Mouse (Mus musculus) MEL (cell line): Measurements from ENCODE around the gene Rpl34. TPM values are rescaled to one million over a fixed set of nuclear protein-coding genes. Genes with fewer than 3 reads are reported as not detected.

Source experiments
- DNase-seq: peaks from one replicate; pipeline ENCODE4 v3.0.0; 2011; ENCODE audit warnings: low read depth, low spot score
- H3K27ac ChIP-seq: 2 replicates; pipeline ENCODE4 v1.5.1; 2012; ENCODE audit warnings: low read depth, mild to moderate bottlenecking, control low read depth, low read length, moderate library complexity; ENCODE audit not compliant: control insufficient read depth
- H3K27me3 ChIP-seq, 2 experiments: fragments of 150-350 bp in 1 of 2; sonication (generic) in 1 of 2; 2 replicates each; pipeline ENCODE4 v1.6.1; 2012; ENCODE audit warnings: low read length in 2 of 2, mild to moderate bottlenecking in 2 of 2, improper control_type of control experiment in 1 of 2, moderate library complexity in 1 of 2; ENCODE audit not compliant: insufficient read depth in 2 of 2, control insufficient read depth in 1 of 2
- H3K36me3 ChIP-seq, 2 experiments: 2 replicates each; pipeline ENCODE4 v1.6.1; 2012 to 2014; ENCODE audit warnings: low read length in 2 of 2, improper control_type of control experiment in 1 of 2, inconsistent platforms in 1 of 2, mild to moderate bottlenecking in 1 of 2; ENCODE audit not compliant: insufficient read depth in 2 of 2, control insufficient read depth in 1 of 2
- H3K4me1 ChIP-seq, 2 experiments: fragments of 150-350 bp in 1 of 2; sonication (generic) in 1 of 2; 2 replicates each; pipeline ENCODE4 v1.6.1; 2012; ENCODE audit warnings: low read length in 2 of 2, improper control_type of control experiment in 1 of 2, mild to moderate bottlenecking in 1 of 2; ENCODE audit not compliant: insufficient read depth in 2 of 2, control insufficient read depth in 1 of 2
- H3K4me3 ChIP-seq, 2 experiments: fragments of 150-350 bp in 1 of 2; sonication (generic) in 1 of 2; 2 replicates each; pipeline ENCODE4 v1.5.1; 2012; ENCODE audit warnings: low read depth in 2 of 2, low read length in 2 of 2, mild to moderate bottlenecking in 2 of 2, moderate library complexity in 2 of 2, control low read depth in 1 of 2, improper control_type of control experiment in 1 of 2; ENCODE audit not compliant: control insufficient read depth in 1 of 2, insufficient read depth in 1 of 2
- H3K79me2 ChIP-seq: 2 replicates; pipeline ENCODE4 v1.6.1; 2012; ENCODE audit warnings: mild to moderate bottlenecking, low read length, moderate library complexity; ENCODE audit not compliant: control insufficient read depth, poor library complexity, insufficient read depth
- H3K9ac ChIP-seq: 2 replicates; pipeline ENCODE4 v1.6.1; 2012; ENCODE audit warnings: low read depth, mild to moderate bottlenecking, control low read depth, low read length, moderate library complexity; ENCODE audit not compliant: control insufficient read depth, poor library complexity, severe bottlenecking
- H3K9me3 ChIP-seq: fragments of 150-350 bp; sonication (generic); replicated peaks from 2 replicates; pipeline ENCODE4 v1.6.1; 2012; ENCODE audit warnings: mild to moderate bottlenecking, low read length, improper control_type of control experiment, moderate library complexity; ENCODE audit not compliant: insufficient read depth
- GATA1 ChIP-seq: IDR thresholded peaks from 2 replicates; pipeline ENCODE4 v1.6.1; 2011; ENCODE audit warnings: low read depth, low read length, improper control_type of control experiment
- NRF1 ChIP-seq: IDR thresholded peaks from 2 replicates; pipeline ENCODE4 v1.6.1; 2014; ENCODE audit warnings: low read depth, mild to moderate bottlenecking, inconsistent platforms, low read length, improper control_type of control experiment, moderate library complexity; ENCODE audit not compliant: poor library complexity, insufficient read depth, severe bottlenecking
- POLR2AphosphoS5 ChIP-seq: IDR thresholded peaks from 2 replicates; pipeline ENCODE4 v1.6.1; 2012; ENCODE audit warnings: low read depth, borderline replicate concordance, mild to moderate bottlenecking, inconsistent platforms, low read length, moderate library complexity, mixed read lengths
- SMC3 ChIP-seq: IDR thresholded peaks from 2 replicates; pipeline ENCODE4 v1.6.1; 2011; ENCODE audit warnings: low read depth, low read length, improper control_type of control experiment
- TBP ChIP-seq: IDR thresholded peaks from 2 replicates; pipeline ENCODE4 v1.8.0; 2011; ENCODE audit warnings: low read depth, low read length, improper control_type of control experiment
- ZMIZ1 ChIP-seq: IDR thresholded peaks from 2 replicates; pipeline ENCODE4 v1.6.1; 2012; ENCODE audit warnings: low read depth, mild to moderate bottlenecking, inconsistent platforms, low read length, improper control_type of control experiment, moderate library complexity
- ZNF384 ChIP-seq: IDR thresholded peaks from 2 replicates; pipeline ENCODE4 v1.6.1; 2012; ENCODE audit warnings: low read depth, mild to moderate bottlenecking, inconsistent platforms, low read length, improper control_type of control experiment
- polyA plus RNA-seq, 2 experiments: library from polyadenylated mRNA; stranded (reverse) in 1 of 2; unstranded in 1 of 2; fragments of >175 nt in 1 of 2; fragments of >200 nt in 1 of 2; gene quantifications; 2 replicates each; pipeline versions ENCODE4 v1.2.1 to v1.2.4; 2012; ENCODE audit warnings: low replicate concordance in 2 of 2, low read depth in 1 of 2; ENCODE audit not compliant: insufficient read length in 2 of 2, insufficient read depth in 1 of 2, missing spikeins in 1 of 2
- total RNA-seq: library from RNA; depleted of rRNA; stranded (reverse); fragments of 300-350 nt; gene quantifications from 2 replicates; pipeline ENCODE4 v1.2.3, GENCODE M21; 2012; rRNA removed

Gene Rpl34
- total and polyA plus RNA-seq, 3 experiments: 451 to 1,619 (median 895) TPM

GRCm38 (mm10) chr3:130677671-130678460, 52.3 kb downstream of the Rpl34 start:
- H3K79me2 ChIP-seq: no peaks in the 10 kb centered on the region
- DNase-seq: no peak
- H3K27ac ChIP-seq: no peak overlapping the region
- H3K4me3 ChIP-seq: no peak overlapping the region
- no peaks in the 10 kb centered on the region for H3K4me1 ChIP-seq
- no peak for TF ChIP-seq GATA1
- TF ChIP-seq NRF1: no peak
- TF ChIP-seq ZMIZ1: no peak
- no peak for TF ChIP-seq ZNF384
- no peak for TF ChIP-seq TBP
- TF ChIP-seq SMC3: no peak
- TF ChIP-seq POLR2AphosphoS5: no peak
- TF ChIP-seq, all 39 proteins: peak for 0
- Histone ChIP-seq H3K9me3 (no peaks in the 10 kb centered on the region), H3K36me3 (no peaks in the 10 kb centered on the region), H3K9ac (no peak overlapping the region), H3K27me3 (no peaks in the 10 kb centered on the region; a peak in 1 of 4 replicates)

Other genes starting within 250 kb of the Rpl34 start
- gene Etnppl, start 113.0 kb downstream of the Rpl34 start, total RNA-seq: not detected in 2 replicates
- gene Etnppl, start 113.0 kb downstream of the Rpl34 start, polyA plus RNA-seq: not detected
- 185 and 196 TPM in 2 replicates for gene Ostc, start 21.0 kb downstream of the Rpl34 start, total RNA-seq
- gene Ostc, start 21.0 kb downstream of the Rpl34 start, polyA plus RNA-seq: 100 to 1,000 TPM in 1 of 2 experiments, not detected in 1; 199 TPM